Mouse (Mus musculus) kidney, adult 10 weeks (tissue): ENCODE results near the gene Gpld1. TPM values are rescaled to one million over a fixed set of nuclear protein-coding genes. Genes with fewer than 3 reads are reported as not detected.

ENCODE experiments used
- polyA plus RNA-seq: library from polyadenylated mRNA; stranded (reverse); fragments of 350-450 nt; fragmentation: Illumina TruSeq; extraction: RNeasy Lipid Tissue Mini Kit (QIAGEN cat#74804); gene quantifications from one replicate; pipeline ENCODE4 v1.2.3, GENCODE M21; 2014; ENCODE audit warnings: low read depth, low replicate concordance

The Gpld1 gene
- polyA plus RNA-seq: 1.4 TPM

GRCm38 (mm10) chr13:24942512-24943282 lies at the start of gene Gpld1:
TSS of gene Gpld1 (plus strand) at chr13:24943152.

GRCm38 (mm10) chr13:24937108-24937838 lies 5.7 kb upstream of the Gpld1 start, which contains the start of gene Aldh5a1:
TSS of gene Aldh5a1 (minus strand) at chr13:24937661.

GRCm38 (mm10) chr13:25019793-25020539 lies 77.0 kb downstream of the Gpld1 start, which contains the start of gene Mrs2:
TSS of gene Mrs2 (minus strand) at chr13:25020379.

Other genes with a start within 250 kb of the Gpld1 start
- not detected for gene Armh2, start 201.9 kb upstream of the Gpld1 start, polyA plus RNA-seq
- 42.0 TPM for gene Gmnn, start 181.2 kb upstream of the Gpld1 start, polyA plus RNA-seq
- gene BC005537, start 141.5 kb upstream of the Gpld1 start, polyA plus RNA-seq: 260 TPM
- gene Acot13, start 111.6 kb upstream of the Gpld1 start, polyA plus RNA-seq: 347 TPM
- gene Tdp2, start 111.5 kb upstream of the Gpld1 start, polyA plus RNA-seq: 128 TPM
- 2.7 TPM for gene D130043K22Rik, start 98.0 kb upstream of the Gpld1 start, polyA plus RNA-seq
- 39.0 TPM for gene Aldh5a1, start 5.5 kb upstream of the Gpld1 start, polyA plus RNA-seq
- 36.1 TPM for gene Mrs2, start 77.2 kb downstream of the Gpld1 start, polyA plus RNA-seq
- 21.3 TPM for gene Dcdc2a, start 112.9 kb downstream of the Gpld1 start, polyA plus RNA-seq